Mouse (Mus musculus): Measurements from ENCODE around the gene Gm29797. TPM values are rescaled to one million over a fixed set of nuclear protein-coding genes. Genes with fewer than 3 reads are reported as not detected.

Gene Gm29797
- polyA plus RNA-seq, 1 experiment from 2014 or later: not detected

DNA sequence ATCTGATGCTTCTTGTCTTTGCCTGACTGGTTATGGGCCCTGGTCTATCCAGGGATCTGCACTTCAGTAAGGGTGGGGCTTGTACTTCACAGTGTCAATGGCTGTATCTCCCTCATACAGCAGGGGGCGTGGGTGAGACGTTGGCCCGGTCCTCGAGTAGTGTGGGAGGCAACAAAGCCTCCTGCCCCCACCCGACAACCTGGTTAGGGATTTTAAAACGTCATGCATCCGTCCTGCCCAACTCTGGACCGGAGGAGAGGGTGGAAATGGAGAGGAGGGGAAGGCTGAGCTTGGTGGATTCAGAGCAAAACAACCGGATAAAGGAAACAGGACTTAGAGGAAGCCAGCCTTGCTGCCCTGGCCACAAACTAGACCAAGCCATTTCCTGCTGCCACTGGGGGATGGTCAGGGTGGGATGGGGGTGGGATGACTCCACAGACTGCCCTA is 2.8 kb downstream of the Gm29797 start:
- Histone ChIP-seq H3K27me3 (ENCODE audit: control insufficient read depth, insufficient read depth, low read length) (no peaks in the 10 kb centered on the region), H3K9ac (ENCODE audit: low read length) (no peak overlapping the region; the same call in 1 of the 2 replicates), H3K4me2 (ENCODE audit: low read length) (peak overlapping the region; percentile 19; the same call in 1 of the 2 replicates), H3K36me3 (ENCODE audit: control insufficient read depth, insufficient read depth, low read length) (peaks cover 22% of the 10 kb centered on the region), H3K4me1 (ENCODE audit: control insufficient read depth in 2 of 2, insufficient read depth in 2 of 2, low read length in 2 of 2) (peaks cover 7 to 11% of the 10 kb centered on the region in 2 experiments; a peak in 2 of 4 replicates), H3K4me3 (ENCODE audit: control insufficient read depth in 1 of 2, insufficient read depth in 1 of 2, low read depth in 1 of 2, low read length in 2 of 2) (no peak overlapping the region), H3K9me3 (ENCODE audit: control insufficient read depth, low read length) (no peaks in the 10 kb centered on the region), H3K27ac (replicated peaks in 1 of 2; ENCODE audit: control insufficient read depth in 1 of 2, insufficient read depth in 1 of 2, low read depth in 2 of 2, low read length in 2 of 2) (peak overlapping the region; percentile 23 to 34; a peak in 3 of 4 replicates)
- WGBS: 9% methylated on average over 9 of the region's 9 CpGs
- peak; percentile 80 for ATAC-seq (ENCODE audit: insufficient number of reproducible peaks, insufficient read depth, low FRiP score, low read depth)

DNA sequence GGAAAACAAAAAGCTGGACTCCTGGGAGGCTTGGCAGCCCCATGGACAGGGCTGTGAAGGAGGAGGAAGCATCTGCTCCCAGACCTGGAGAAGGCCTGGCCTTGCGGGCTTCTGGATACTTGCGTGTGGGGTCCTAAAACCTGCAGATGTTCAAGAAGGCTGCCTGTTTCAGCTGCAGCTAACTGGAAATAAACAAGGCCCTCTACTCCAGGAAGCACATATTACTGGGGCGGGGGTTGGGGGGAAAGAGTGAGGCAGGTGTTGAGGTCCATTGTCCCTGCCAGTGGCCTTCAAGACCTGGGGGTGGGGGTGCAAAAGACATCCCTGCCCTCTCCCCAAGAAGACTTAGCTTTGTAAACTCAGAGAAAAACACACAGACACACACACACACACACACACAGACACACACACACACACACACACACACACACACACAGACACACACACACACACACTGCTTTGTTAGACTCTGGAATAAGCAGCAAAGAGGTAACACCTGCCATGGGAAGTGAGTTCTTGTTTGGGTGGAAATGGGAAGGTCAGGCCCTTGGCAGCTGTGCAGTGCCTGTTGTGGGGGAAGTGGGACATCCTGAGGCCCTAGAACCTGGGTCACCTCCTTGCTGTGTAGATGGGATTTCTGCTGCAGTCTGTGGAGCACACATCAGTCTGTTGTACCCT is 5.9 kb downstream of the Gm29797 start:
- Histone ChIP-seq H3K36me3 (ENCODE audit: control insufficient read depth, insufficient read depth, low read length) (no peaks in the 10 kb centered on the region), H3K9me3 (ENCODE audit: control insufficient read depth, low read length) (no peaks in the 10 kb centered on the region), H3K4me1 (ENCODE audit: control insufficient read depth in 2 of 2, insufficient read depth in 2 of 2, low read length in 2 of 2) (peaks cover 5 to 6% of the 10 kb centered on the region in 2 experiments; a peak in 2 of 4 replicates), H3K27me3 (ENCODE audit: control insufficient read depth, insufficient read depth, low read length) (no peaks in the 10 kb centered on the region), H3K4me2 (ENCODE audit: low read length) (no peak overlapping the region), H3K27ac (replicated peaks in 1 of 2; ENCODE audit: control insufficient read depth in 1 of 2, insufficient read depth in 1 of 2, low read depth in 2 of 2, low read length in 2 of 2) (peak overlapping the region; percentile 84 to 86), H3K9ac (ENCODE audit: low read length) (no peak overlapping the region), H3K4me3 (ENCODE audit: control insufficient read depth in 1 of 2, insufficient read depth in 1 of 2, low read depth in 1 of 2, low read length in 2 of 2) (no peak overlapping the region)
- WGBS: 75% methylated on average over 3 of the region's 3 CpGs
- ATAC-seq (ENCODE audit: insufficient number of reproducible peaks, insufficient read depth, low FRiP score, low read depth): peak; percentile 18

DNA sequence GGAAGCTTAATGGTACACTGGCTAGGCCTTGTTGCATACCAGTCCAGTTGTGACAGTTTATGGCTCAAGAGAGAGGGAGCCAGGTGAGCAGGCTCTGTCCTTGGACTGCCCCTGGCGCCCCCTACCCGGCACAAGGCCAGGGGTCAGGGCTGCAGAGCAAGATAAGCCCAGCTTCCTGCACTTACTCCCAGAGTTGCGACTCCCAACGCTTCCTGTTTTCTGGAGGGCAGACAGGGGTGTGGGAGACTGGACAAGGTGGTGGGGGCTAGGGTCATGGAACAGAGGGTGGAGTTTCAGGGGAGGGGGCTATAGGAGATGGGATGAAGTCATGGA is 6.4 kb downstream of the Gm29797 start:
- H3K27me3 ChIP-seq (ENCODE audit: control insufficient read depth, insufficient read depth, low read length): 0 out of 2 replicates have a peak, but pooled peaks cover under 1% of the 10 kb centered on the region
- H3K9me3 ChIP-seq (ENCODE audit: control insufficient read depth, low read length): no peaks in the 10 kb centered on the region
- H3K4me2 ChIP-seq (ENCODE audit: low read length): no peak overlapping the region
- H3K9ac ChIP-seq (ENCODE audit: low read length): no peak overlapping the region
- 14% methylated on average over 4 of the region's 4 CpGs for WGBS
- H3K27ac ChIP-seq (replicated peaks in 1 of 2; ENCODE audit: control insufficient read depth in 1 of 2, insufficient read depth in 1 of 2, low read depth in 2 of 2, low read length in 2 of 2): peak overlapping the region; percentile 84 to 86
- no peak overlapping the region for H3K4me3 ChIP-seq (ENCODE audit: control insufficient read depth in 1 of 2, insufficient read depth in 1 of 2, low read depth in 1 of 2, low read length in 2 of 2)
- no peaks in the 10 kb centered on the region for H3K36me3 ChIP-seq (ENCODE audit: control insufficient read depth, insufficient read depth, low read length)
- ATAC-seq (ENCODE audit: insufficient number of reproducible peaks, insufficient read depth, low FRiP score, low read depth): peak; percentile 53
- H3K4me1 ChIP-seq (ENCODE audit: control insufficient read depth in 2 of 2, insufficient read depth in 2 of 2, low read length in 2 of 2): peaks cover 5% of the 10 kb centered on the region in 2 experiments; a peak in 2 of 4 replicates

DNA sequence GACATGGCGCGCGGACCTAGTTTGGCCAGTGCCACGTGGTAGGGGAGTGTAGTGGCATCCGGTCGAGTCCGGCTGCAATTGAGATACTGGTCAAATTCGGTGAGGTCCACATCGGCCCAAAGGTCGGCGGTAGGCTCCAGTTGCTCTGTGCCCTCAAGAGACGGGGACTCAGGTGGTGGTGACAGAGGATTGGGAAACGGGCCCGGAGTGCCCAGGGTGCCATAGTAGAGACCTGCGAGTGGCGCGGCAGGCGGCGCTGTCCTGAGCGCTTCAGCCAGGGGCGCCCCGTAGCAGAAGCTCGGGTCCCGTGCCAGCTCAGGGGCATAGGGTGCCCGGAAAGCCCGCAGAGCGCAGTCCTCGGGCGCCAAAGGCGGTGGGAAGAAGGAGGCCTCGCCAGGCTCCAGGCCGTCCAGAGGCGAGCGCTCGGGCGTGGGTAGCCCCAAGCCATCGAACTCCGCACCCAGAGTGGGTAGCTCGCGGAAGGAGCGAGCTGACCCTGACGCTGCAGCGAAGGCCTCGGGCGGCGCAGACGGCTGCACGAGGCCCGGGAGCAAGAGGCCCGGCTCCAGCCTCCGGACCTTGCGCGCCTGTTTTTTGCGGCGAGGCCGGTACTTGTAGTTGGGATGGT is 13.6 kb downstream of the Gm29797 start:
- WGBS: 3% methylated on average over 56 of the region's 56 CpGs
- peaks cover 58% of the 10 kb centered on the region for H3K27me3 ChIP-seq (ENCODE audit: control insufficient read depth, insufficient read depth, low read length)
- peak overlapping the region; percentile 75 for H3K4me2 ChIP-seq (ENCODE audit: low read length)
- H3K4me1 ChIP-seq (ENCODE audit: control insufficient read depth in 2 of 2, insufficient read depth in 2 of 2, low read length in 2 of 2): peaks cover 3 to 16% of the 10 kb centered on the region in 2 experiments
- peak overlapping the region; percentile 55 for H3K4me3 ChIP-seq (ENCODE audit: control insufficient read depth in 1 of 2, insufficient read depth in 1 of 2, low read depth in 1 of 2, low read length in 2 of 2)
- no peak for ATAC-seq (ENCODE audit: insufficient number of reproducible peaks, insufficient read depth, low FRiP score, low read depth)
- H3K9ac ChIP-seq (ENCODE audit: low read length): peak overlapping the region; percentile 76
- no peaks in the 10 kb centered on the region for H3K36me3 ChIP-seq (ENCODE audit: control insufficient read depth, insufficient read depth, low read length)
- H3K27ac ChIP-seq (replicated peaks in 1 of 2; ENCODE audit: control insufficient read depth in 1 of 2, insufficient read depth in 1 of 2, low read depth in 2 of 2, low read length in 2 of 2): peak overlapping the region; percentile 10 to 74; a peak in 2 of 4 replicates
- no peaks in the 10 kb centered on the region for H3K9me3 ChIP-seq (ENCODE audit: control insufficient read depth, low read length)

DNA sequence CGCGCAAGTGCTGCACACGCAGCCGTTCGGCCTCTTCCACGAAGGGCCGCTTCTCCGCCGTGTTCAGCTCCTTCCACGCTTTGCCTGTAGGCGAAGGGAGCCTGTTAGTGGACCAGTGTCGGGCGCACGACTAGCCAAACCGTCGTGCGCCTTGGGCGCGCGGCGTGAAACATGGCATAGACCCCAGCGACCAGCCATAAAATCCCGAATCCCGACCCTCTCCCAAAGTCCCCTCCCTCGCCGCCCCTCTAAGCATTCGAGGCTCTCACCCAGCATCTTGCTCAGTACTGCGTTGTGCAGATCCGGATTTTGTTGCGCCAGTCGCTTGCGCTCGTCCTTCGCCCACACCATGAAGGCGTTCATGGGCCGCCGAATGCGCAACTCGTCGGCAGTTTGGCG is 14.1 kb downstream of the Gm29797 start:
- Histone ChIP-seq H3K27ac (replicated peaks in 1 of 2; ENCODE audit: control insufficient read depth in 1 of 2, insufficient read depth in 1 of 2, low read depth in 2 of 2, low read length in 2 of 2) (peak overlapping the region; percentile 38 to 74), H3K4me3 (ENCODE audit: control insufficient read depth in 1 of 2, insufficient read depth in 1 of 2, low read depth in 1 of 2, low read length in 2 of 2) (peak overlapping the region; percentile 55), H3K27me3 (ENCODE audit: control insufficient read depth, insufficient read depth, low read length) (peaks cover 58% of the 10 kb centered on the region), H3K4me1 (ENCODE audit: control insufficient read depth in 2 of 2, insufficient read depth in 2 of 2, low read length in 2 of 2) (peaks cover 7 to 21% of the 10 kb centered on the region in 2 experiments), H3K4me2 (ENCODE audit: low read length) (peak overlapping the region; percentile 75), H3K9ac (ENCODE audit: low read length) (peak overlapping the region; percentile 76), H3K9me3 (ENCODE audit: control insufficient read depth, low read length) (no peaks in the 10 kb centered on the region), H3K36me3 (ENCODE audit: control insufficient read depth, insufficient read depth, low read length) (no peaks in the 10 kb centered on the region)
- WGBS: 1% methylated on average over 41 of the region's 41 CpGs
- no peak for ATAC-seq (ENCODE audit: insufficient number of reproducible peaks, insufficient read depth, low FRiP score, low read depth)

DNA sequence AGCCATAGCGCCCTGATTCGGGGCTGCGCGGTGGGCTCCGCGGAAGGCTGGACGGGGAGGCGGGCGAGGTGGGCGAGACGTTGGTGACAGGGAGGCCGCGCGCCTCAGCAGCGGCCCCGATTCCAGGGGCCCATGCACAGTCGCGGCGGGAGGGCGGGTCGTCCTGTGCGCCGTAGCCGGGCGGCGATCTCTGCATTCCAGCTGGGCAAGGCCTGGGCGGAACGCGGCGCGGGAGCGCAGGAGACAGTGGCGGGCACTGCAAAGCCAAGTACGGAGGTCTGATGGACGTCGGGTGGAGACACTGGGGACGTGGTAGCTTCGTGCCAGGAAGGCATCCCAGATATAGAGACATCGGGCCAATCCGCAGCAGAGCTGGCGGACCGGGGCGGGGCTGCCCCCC is 14.5 kb downstream of the Gm29797 start, which contains the start of gene Sox18:
Gene Sox18, minus strand, starts transcription at position 315 of the 400 bp plus-strand sequence.
- under 1% methylated on average over 41 of the region's 43 CpGs for WGBS

DNA sequence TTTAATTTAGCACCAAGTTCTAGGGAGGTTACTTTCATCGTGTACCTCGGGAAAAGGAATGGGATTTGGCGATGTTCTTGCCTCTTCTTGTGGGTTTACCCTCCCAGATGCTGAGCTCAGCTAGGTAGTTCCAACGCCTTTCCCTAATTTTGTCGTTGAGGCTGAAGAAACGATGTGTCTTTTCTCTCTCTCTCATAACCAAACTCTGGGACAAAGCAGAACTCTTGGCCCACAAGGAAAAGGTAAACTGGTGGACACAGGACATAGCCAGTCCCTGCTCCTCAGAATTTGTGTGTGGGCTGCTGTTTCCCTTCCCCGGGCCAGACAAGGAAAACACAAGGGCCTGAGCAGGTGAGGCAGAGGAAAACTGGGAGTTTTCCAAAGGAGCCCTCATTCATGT is 15.2 kb downstream of the Gm29797 start:
- no peak overlapping the region for H3K9ac ChIP-seq (ENCODE audit: low read length)
- 24% methylated on average over 7 of the region's 7 CpGs for WGBS
- no peak for ATAC-seq (ENCODE audit: insufficient number of reproducible peaks, insufficient read depth, low FRiP score, low read depth)
- H3K4me2 ChIP-seq (ENCODE audit: low read length): peak overlapping the region; percentile 75; the same call in 1 of the 2 replicates
- H3K4me1 ChIP-seq (ENCODE audit: control insufficient read depth in 2 of 2, insufficient read depth in 2 of 2, low read length in 2 of 2): peaks cover 7 to 25% of the 10 kb centered on the region in 2 experiments
- no peak overlapping the region for H3K27ac ChIP-seq (replicated peaks in 1 of 2; ENCODE audit: control insufficient read depth in 1 of 2, insufficient read depth in 1 of 2, low read depth in 2 of 2, low read length in 2 of 2)
- peak overlapping the region in 1 of 2 experiments; percentile 55; a peak in 1 of 4 replicates for H3K4me3 ChIP-seq (ENCODE audit: control insufficient read depth in 1 of 2, insufficient read depth in 1 of 2, low read depth in 1 of 2, low read length in 2 of 2)
- no peaks in the 10 kb centered on the region for H3K36me3 ChIP-seq (ENCODE audit: control insufficient read depth, insufficient read depth, low read length)
- peaks cover 58% of the 10 kb centered on the region for H3K27me3 ChIP-seq (ENCODE audit: control insufficient read depth, insufficient read depth, low read length)
- no peaks in the 10 kb centered on the region for H3K9me3 ChIP-seq (ENCODE audit: control insufficient read depth, low read length)

More for the DNA sequence above, 14.5 kb downstream of the Gm29797 start, which contains the start of gene Sox18:
- Histone ChIP-seq H3K9me3 (ENCODE audit: control insufficient read depth, low read length) (no peaks in the 10 kb centered on the region), H3K27ac (replicated peaks in 1 of 2; ENCODE audit: control insufficient read depth in 1 of 2, insufficient read depth in 1 of 2, low read depth in 2 of 2, low read length in 2 of 2) (peak within 1 kb of the TSS; percentile 38 to 74), H3K4me2 (ENCODE audit: low read length) (peak within 1 kb of the TSS; percentile 75), H3K9ac (ENCODE audit: low read length) (peak within 1 kb of the TSS; percentile 76), H3K4me3 (ENCODE audit: control insufficient read depth in 1 of 2, insufficient read depth in 1 of 2, low read depth in 1 of 2, low read length in 2 of 2) (peak within 1 kb of the TSS; percentile 55), H3K36me3 (ENCODE audit: control insufficient read depth, insufficient read depth, low read length) (no peaks in the 10 kb centered on the region), H3K27me3 (ENCODE audit: control insufficient read depth, insufficient read depth, low read length) (peaks cover 58% of the 10 kb centered on the region), H3K4me1 (ENCODE audit: control insufficient read depth in 2 of 2, insufficient read depth in 2 of 2, low read length in 2 of 2) (peaks cover 7 to 21% of the 10 kb centered on the region in 2 experiments)
- ATAC-seq (ENCODE audit: insufficient number of reproducible peaks, insufficient read depth, low FRiP score, low read depth): peak; percentile 14; the same call in 1 of the 2 replicates

Measured in heart, embryonic 14.5 days (tissue).